ENCODE assay signal across 8 mouse cellular contexts in genomic region chr14:54575631-54576030, GRCm38 (mm10). TPM values are rescaled to one million over a fixed set of nuclear protein-coding genes. Genes with fewer than 3 reads are reported as not detected.
DNase-seq lines count a peak whose midpoint lies in the region; ATAC-seq and TF ChIP-seq lines count a peak whose summit lies in the region.

No protein-coding gene starts in this region.

- H3K9ac ChIP-seq in intestine, embryonic 16.5 days (ENCODE audit: low read depth, low read length): peak overlapping the region; percentile 86
- no peak overlapping the region for H3K9ac ChIP-seq in liver, postnatal 0 days (replicated peaks)

- WGBS in intestine, embryonic 16.5 days: under 1% methylated on average over 39 of the region's 39 CpGs
- 4% methylated on average over 37 of the region's 39 CpGs for WGBS in liver, postnatal 0 days (ENCODE audit: insufficient replicate concordance)

- H3K36me3 ChIP-seq in intestine, embryonic 16.5 days (ENCODE audit: control insufficient read depth, insufficient read depth, low read length): peaks cover 6% of the 10 kb centered on the region; the same call in 1 of the 2 replicates
- no peaks in the 10 kb centered on the region for H3K36me3 ChIP-seq in liver, postnatal 0 days (replicated peaks; ENCODE audit: insufficient read depth, low read length)

- peak; percentile 25 for ATAC-seq in intestine, embryonic 16.5 days
- peak; percentile 26; the same call in 1 of the 2 replicates for ATAC-seq in liver, postnatal 0 days

- H3K9me3 ChIP-seq in intestine, embryonic 16.5 days (ENCODE audit: control insufficient read depth, low read length): no peaks in the 10 kb centered on the region
- H3K9me3 ChIP-seq in liver, postnatal 0 days (ENCODE audit: low read length): no peaks in the 10 kb centered on the region

- peak overlapping the region; percentile 81 for H3K27ac ChIP-seq in intestine, embryonic 16.5 days (ENCODE audit: low read length)
- 0 out of 2 replicates have a peak overlapping the region, but pooled peaks have one; percentile 5 for H3K27ac ChIP-seq in liver, postnatal 0 days (ENCODE audit: low read depth)

- TF ChIP-seq EP300 in liver, postnatal 0 days (IDR thresholded peaks at IDR 0.05; ENCODE audit: low read depth): no peak

- peak; percentile 66 for DNase-seq in 3T3-L1 (ENCODE audit: low read depth, low spot score)
- peak; percentile 60 to 65 for DNase-seq in adrenal gland, adult 18-20 months (ENCODE audit: low spot score in 2 of 2)
- DNase-seq in forelimb bud, embryonic 11.5 days (ENCODE audit: low read depth, low spot score): peak; percentile 77
- peak; percentile 75 for DNase-seq in liver, postnatal 0 days
- DNase-seq in ovary, postnatal 36 days (ENCODE audit: low spot score): peak; percentile 83
- no peak for DNase-seq in cerebellum, adult 11-12 months
- DNase-seq in frontal cortex, postnatal 10 days (ENCODE audit: low spot score in 2 of 2): no peak

- peak overlapping the region; percentile 73 for H3K4me3 ChIP-seq in intestine, embryonic 16.5 days (ENCODE audit: low read length)
- H3K4me3 ChIP-seq in liver, postnatal 0 days (ENCODE audit: low read depth, low read length): peak overlapping the region; percentile 67

- H3K27me3 ChIP-seq in intestine, embryonic 16.5 days (replicated peaks; ENCODE audit: control insufficient read depth, insufficient read depth, low read length): no peaks in the 10 kb centered on the region
- peaks cover 41% of the 10 kb centered on the region for H3K27me3 ChIP-seq in liver, postnatal 0 days (ENCODE audit: insufficient read depth, low read length)

- peak overlapping the region; percentile 88 for H3K4me2 ChIP-seq in intestine, embryonic 16.5 days (ENCODE audit: low read depth, low read length)
- H3K4me2 ChIP-seq in liver, postnatal 0 days (ENCODE audit: low read depth, low read length): peak overlapping the region; percentile 97

- peaks cover 50% of the 10 kb centered on the region for H3K4me1 ChIP-seq in intestine, embryonic 16.5 days (ENCODE audit: control insufficient read depth, insufficient read depth, low read length)
- H3K4me1 ChIP-seq in liver, postnatal 0 days (ENCODE audit: insufficient read depth): peaks cover 56% of the 10 kb centered on the region

- no peak for TF ChIP-seq CTCF in liver, postnatal 0 days (IDR thresholded peaks at IDR 0.05; ENCODE audit: low read depth)

RNA-seq across cellular contexts. Expression of gene Ajuba, which starts 1.7 kb away (rescaled TPM):
- total RNA-seq in adrenal gland, adult 18-20 months (2021): 10 to 100 TPM; 20.5 to 26.0 TPM
- 12.9 and 13.1 TPM in 2 replicates for polyA plus RNA-seq in intestine, embryonic 16.5 days (2015; fragmentation: Nextera tagmentation; extraction: Ambion mirVana)
- polyA plus RNA-seq in liver, postnatal 0 days (2015; fragmentation: Nextera tagmentation; extraction: Ambion mirVana): 6.6 and 11.1 TPM in 2 replicates

RNA-seq across cellular contexts. Expression of gene Haus4, which starts 21.2 kb away (rescaled TPM):
- 10 to 100 TPM; 11.2 to 18.9 TPM for total RNA-seq in adrenal gland, adult 18-20 months (2021)
- polyA plus RNA-seq in intestine, embryonic 16.5 days (2015; fragmentation: Nextera tagmentation; extraction: Ambion mirVana): 46.9 and 56.0 TPM in 2 replicates
- 33.2 and 35.1 TPM in 2 replicates for polyA plus RNA-seq in liver, postnatal 0 days (2015; fragmentation: Nextera tagmentation; extraction: Ambion mirVana)

RNA-seq across cellular contexts. Expression of gene 4931414P19Rik, which starts 30.2 kb away (rescaled TPM):
- total RNA-seq in adrenal gland, adult 18-20 months (2021): 1 to 10 TPM; 2.7 to 6.5 TPM
- polyA plus RNA-seq in intestine, embryonic 16.5 days (2015; fragmentation: Nextera tagmentation; extraction: Ambion mirVana): 6.0 and 7.8 TPM in 2 replicates
- polyA plus RNA-seq in liver, postnatal 0 days (2015; fragmentation: Nextera tagmentation; extraction: Ambion mirVana): 1.2 and 1.4 TPM in 2 replicates

RNA-seq across cellular contexts. Expression of gene Psmb5, which starts 42.2 kb away (rescaled TPM):
- 100 to 1,000 TPM; 273 to 381 TPM for total RNA-seq in adrenal gland, adult 18-20 months (2021)
- polyA plus RNA-seq in intestine, embryonic 16.5 days (2015; fragmentation: Nextera tagmentation; extraction: Ambion mirVana): 358 and 395 TPM in 2 replicates
- 148 and 157 TPM in 2 replicates for polyA plus RNA-seq in liver, postnatal 0 days (2015; fragmentation: Nextera tagmentation; extraction: Ambion mirVana)

RNA-seq across cellular contexts. Expression of gene Psmb11, which starts 45.6 kb away (rescaled TPM):
- total RNA-seq in adrenal gland, adult 18-20 months (2021): not detected
- polyA plus RNA-seq in intestine, embryonic 16.5 days (2015; fragmentation: Nextera tagmentation; extraction: Ambion mirVana): not detected in 2 replicates
- not detected in 2 replicates for polyA plus RNA-seq in liver, postnatal 0 days (2015; fragmentation: Nextera tagmentation; extraction: Ambion mirVana)

Comparison
In these comparisons a context has a peak if more than half of its experiments do, and no peak if none do; other contexts are left out.
1. DNase-seq: peak in 3T3-L1 (single experiment), adrenal gland, adult 18-20 months (2 of 2), forelimb bud, embryonic 11.5 days (single experiment), liver, postnatal 0 days (single experiment) and ovary, postnatal 36 days (single experiment); none in cerebellum, adult 11-12 months (single experiment) and frontal cortex, postnatal 10 days (0 of 2).